ENCODE assay signal across 8 mouse cellular contexts in genomic region chr7:133856278-133856677, GRCm38 (mm10).
DNase-seq lines count a peak whose midpoint lies in the region; ATAC-seq lines count a peak whose summit lies in the region.

No protein-coding gene starts in this region.

- no peak overlapping the region for H3K4me3 ChIP-seq in intestine, embryonic 14.5 days (ENCODE audit: low read depth, low read length)
- no peak overlapping the region for H3K4me3 ChIP-seq in intestine, embryonic 16.5 days (ENCODE audit: low read length)
- no peak overlapping the region for H3K4me3 ChIP-seq in midbrain, embryonic 11.5 days (ENCODE audit: low read depth, low read length)

- no peak overlapping the region for H3K27ac ChIP-seq in intestine, embryonic 14.5 days (ENCODE audit: low read depth)
- no peak overlapping the region for H3K27ac ChIP-seq in intestine, embryonic 16.5 days (ENCODE audit: low read length)
- H3K27ac ChIP-seq in midbrain, embryonic 11.5 days (ENCODE audit: low read depth, low read length): no peak overlapping the region

- H3K4me1 ChIP-seq in intestine, embryonic 14.5 days (replicated peaks; ENCODE audit: control insufficient read depth, insufficient read depth, low read length): no peaks in the 10 kb centered on the region; the same call in 1 of the 2 replicates
- H3K4me1 ChIP-seq in intestine, embryonic 16.5 days (ENCODE audit: control insufficient read depth, insufficient read depth, low read length): no peaks in the 10 kb centered on the region
- no peaks in the 10 kb centered on the region for H3K4me1 ChIP-seq in midbrain, embryonic 11.5 days (ENCODE audit: control insufficient read depth, insufficient read depth, low read length)

- H3K27me3 ChIP-seq in intestine, embryonic 14.5 days (replicated peaks; ENCODE audit: control insufficient read depth, insufficient read depth, low read length): no peaks in the 10 kb centered on the region
- no peaks in the 10 kb centered on the region for H3K27me3 ChIP-seq in intestine, embryonic 16.5 days (replicated peaks; ENCODE audit: control insufficient read depth, insufficient read depth, low read length)
- H3K27me3 ChIP-seq in midbrain, embryonic 11.5 days (ENCODE audit: control insufficient read depth, insufficient read depth, low read length): no peaks in the 10 kb centered on the region

- no peak overlapping the region for H3K9ac ChIP-seq in intestine, embryonic 14.5 days (ENCODE audit: low read length)
- no peak overlapping the region for H3K9ac ChIP-seq in intestine, embryonic 16.5 days (ENCODE audit: low read depth, low read length)
- H3K9ac ChIP-seq in midbrain, embryonic 11.5 days (ENCODE audit: low read length): no peak overlapping the region

- WGBS in intestine, embryonic 14.5 days: 19% methylated on average over 3 of the region's 3 CpGs
- WGBS in intestine, embryonic 16.5 days: 26% methylated on average over 3 of the region's 3 CpGs
- WGBS in midbrain, embryonic 11.5 days: 31% methylated on average over 3 of the region's 3 CpGs

- intact Hi-C loops in left cerebral cortex, postnatal 10 days (cut with DNase I): loop anchor here (2.0 to 10.0 kb wide), 3 partner anchors 369 to 1629 kb away; no protein-coding TSS in a partner anchor

- H3K9me3 ChIP-seq in intestine, embryonic 14.5 days (ENCODE audit: control insufficient read depth, low read length): no peaks in the 10 kb centered on the region
- H3K9me3 ChIP-seq in intestine, embryonic 16.5 days (ENCODE audit: control insufficient read depth, low read length): no peaks in the 10 kb centered on the region
- no peaks in the 10 kb centered on the region for H3K9me3 ChIP-seq in midbrain, embryonic 11.5 days (ENCODE audit: control insufficient read depth, low read length)

- H3K36me3 ChIP-seq in intestine, embryonic 14.5 days (ENCODE audit: control insufficient read depth, insufficient read depth, low read length): no peaks in the 10 kb centered on the region
- H3K36me3 ChIP-seq in intestine, embryonic 16.5 days (ENCODE audit: control insufficient read depth, insufficient read depth, low read length): no peaks in the 10 kb centered on the region
- no peaks in the 10 kb centered on the region for H3K36me3 ChIP-seq in midbrain, embryonic 11.5 days (ENCODE audit: control insufficient read depth, insufficient read depth, low read length)

- peak; percentile 62; the same call in 1 of the 2 replicates for ATAC-seq in intestine, embryonic 14.5 days (replicated peaks; ENCODE audit: low FRiP score, low TSS enrichment, low read depth)
- ATAC-seq in intestine, embryonic 16.5 days: no peak
- ATAC-seq in midbrain, embryonic 11.5 days (ENCODE audit: low FRiP score): peak; percentile 54; the same call in 1 of the 2 replicates

- peak; percentile 88 for DNase-seq in intestine, embryonic 14.5 days (ENCODE audit: low spot score)
- peak; percentile 49 for DNase-seq in cerebellum, adult 9-11 months
- peak; percentile 45 to 82 for DNase-seq in frontal cortex, postnatal 10 days (ENCODE audit: low spot score in 2 of 2)
- DNase-seq in hindlimb bud, embryonic 11.5 days (ENCODE audit: extremely low spot score, low read depth, low spot score): peak; percentile 50
- DNase-seq in left cerebral cortex, postnatal 10 days (ENCODE audit: extremely low spot score in 1 of 2, low spot score in 2 of 2): peak; percentile 66 to 83
- peak; percentile 97 for DNase-seq in midbrain, embryonic 11.5 days (ENCODE audit: low spot score, missing footprints)
- peak; percentile 75 for DNase-seq in right cerebral cortex, postnatal 4 days

- H3K4me2 ChIP-seq in intestine, embryonic 14.5 days (ENCODE audit: low read length): no peak overlapping the region
- H3K4me2 ChIP-seq in intestine, embryonic 16.5 days (ENCODE audit: low read depth, low read length): no peak overlapping the region
- no peak overlapping the region for H3K4me2 ChIP-seq in midbrain, embryonic 11.5 days
